Mouse (Mus musculus) kidney, embryonic 16.5 days (tissue): ENCODE data around the gene Ebf4. TPM values are rescaled to one million over a fixed set of nuclear protein-coding genes. Genes with fewer than 3 reads are reported as not detected.

ENCODE experiments used
- ATAC-seq: fragments of 200-750 bp; cut with Nextera tagmentation; 2 replicates; pipeline ENCODE4 v1.8.0; 2017; ENCODE audit warnings: moderate TSS enrichment; ENCODE audit not compliant: low FRiP score, low TSS enrichment
- H3K27ac ChIP-seq: fragments of 300-500 bp; sonication (generic); 2 replicates; pipeline ENCODE4 v1.5.1; 2014; ENCODE audit warnings: low read length
- H3K27me3 ChIP-seq: fragments of 300-500 bp; sonication (generic); 2 replicates; pipeline ENCODE4 v1.6.1; 2014; ENCODE audit warnings: low read length, control low read depth, mixed read lengths; ENCODE audit not compliant: insufficient read depth
- H3K36me3 ChIP-seq: fragments of 300-500 bp; sonication (generic); 2 replicates; pipeline ENCODE4 v1.6.1; 2014; ENCODE audit warnings: low read length, control low read depth, mixed read lengths; ENCODE audit not compliant: insufficient read depth
- H3K4me1 ChIP-seq: fragments of 300-500 bp; sonication (generic); 2 replicates; pipeline ENCODE4 v1.6.1; 2014; ENCODE audit warnings: low read length, control low read depth, mixed read lengths; ENCODE audit not compliant: insufficient read depth
- H3K4me2 ChIP-seq: fragments of 300-500 bp; sonication (generic); replicated peaks from 2 replicates; pipeline ENCODE4 v1.6.1; 2014; ENCODE audit warnings: low read depth, low read length
- H3K4me3 ChIP-seq: fragments of 300-500 bp; sonication (generic); 2 replicates; pipeline ENCODE4 v1.5.1; 2014; ENCODE audit warnings: mild to moderate bottlenecking, low read length
- H3K9ac ChIP-seq: fragments of 300-500 bp; sonication (generic); replicated peaks from 2 replicates; pipeline ENCODE4 v1.6.1; 2014; ENCODE audit warnings: low read length
- H3K9me3 ChIP-seq: fragments of 300-500 bp; sonication (generic); 2 replicates; pipeline ENCODE4 v1.6.1; 2016; ENCODE audit warnings: low read length, control low read depth
- WGBS: fragments of 180-500 bp; shearing (Covaris S2); extraction: QIAGEN DNeasy Blood & Tissue Kit; methylation state at CpG from one replicate; pipeline ENCODE4 v1.1.7; 2014; 5-methylcytosine and 5-hydroxymethylcytosine counted together
- polyA plus RNA-seq: library from polyadenylated mRNA; unstranded; fragments of >200 nt; fragmentation: Nextera tagmentation; extraction: Ambion mirVana; gene quantifications from 2 replicates; pipeline ENCODE4 v1.2.1, GENCODE M21; 2015

The Ebf4 gene
- polyA plus RNA-seq: 2.1 and 2.3 TPM in 2 replicates

DNA sequence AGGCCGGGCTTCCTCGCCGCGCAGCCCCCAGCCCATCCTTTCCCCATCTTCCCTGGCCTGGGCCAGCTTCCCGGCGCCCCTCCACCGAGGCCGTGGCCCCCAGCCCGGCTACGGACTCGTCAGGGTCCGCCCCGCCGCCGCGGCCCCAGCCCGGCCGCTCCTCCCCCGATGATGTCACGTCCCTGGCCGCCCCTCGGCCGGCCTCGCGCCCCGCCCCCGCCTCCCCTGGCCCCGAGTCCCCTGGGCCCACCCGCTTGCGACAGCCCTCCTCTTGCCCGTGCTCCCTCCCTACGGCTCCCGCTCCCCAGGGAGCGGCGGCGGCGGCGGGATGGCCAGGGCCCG, at the start of gene Ebf4:
Ebf4 (plus strand) TSS at position 234 of the 342 bp plus-strand sequence.
- peaks cover 34% of the 10 kb centered on the region for H3K4me1 ChIP-seq

DNA sequence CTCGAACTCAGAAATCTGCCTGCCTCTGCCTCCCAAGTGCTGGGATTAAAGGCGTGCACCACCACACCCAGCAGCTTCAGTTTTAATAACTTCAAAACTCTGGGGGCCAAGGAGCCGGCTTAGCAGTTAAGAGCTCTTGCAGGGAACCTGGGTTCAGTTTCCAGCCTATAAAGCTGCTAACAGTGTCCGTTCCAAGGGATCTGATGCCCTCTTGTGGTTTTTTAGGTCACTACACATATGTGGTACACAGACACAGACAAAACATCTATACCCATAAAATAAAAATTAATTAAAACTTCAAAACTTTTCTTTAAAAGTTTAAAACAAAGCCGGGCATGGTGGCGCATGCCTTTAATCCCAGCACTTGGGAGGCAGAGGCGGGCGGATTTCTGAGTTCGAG, 48.1 kb upstream of the Ebf4 start:
- no peak for ATAC-seq
- WGBS: 50% methylated on average over 9 of the region's 9 CpGs
- H3K9me3 ChIP-seq: no peaks in the 10 kb centered on the region
- H3K9ac ChIP-seq: no peak overlapping the region
- H3K36me3 ChIP-seq: no peaks in the 10 kb centered on the region
- no peak overlapping the region for H3K4me3 ChIP-seq
- H3K27ac ChIP-seq: no peak overlapping the region
- no peaks in the 10 kb centered on the region for H3K27me3 ChIP-seq
- no peak overlapping the region for H3K4me2 ChIP-seq
- H3K4me1 ChIP-seq: no peaks in the 10 kb centered on the region

More for the DNA sequence above, at the start of gene Ebf4:
- no peaks in the 10 kb centered on the region for H3K36me3 ChIP-seq
- H3K4me2 ChIP-seq: peak within 1 kb of the TSS; percentile 74
- H3K4me3 ChIP-seq: peak within 1 kb of the TSS; percentile 72
- peak within 1 kb of the TSS; percentile 73 for H3K9ac ChIP-seq
- WGBS: under 1% methylated on average over 31 of the region's 39 CpGs
- peak within 1 kb of the TSS; percentile 64 for H3K27ac ChIP-seq
- H3K27me3 ChIP-seq: peaks cover 5% of the 10 kb centered on the region; the same call in 1 of the 2 replicates
- no peaks in the 10 kb centered on the region for H3K9me3 ChIP-seq
- peak; percentile 73 for ATAC-seq

DNA sequence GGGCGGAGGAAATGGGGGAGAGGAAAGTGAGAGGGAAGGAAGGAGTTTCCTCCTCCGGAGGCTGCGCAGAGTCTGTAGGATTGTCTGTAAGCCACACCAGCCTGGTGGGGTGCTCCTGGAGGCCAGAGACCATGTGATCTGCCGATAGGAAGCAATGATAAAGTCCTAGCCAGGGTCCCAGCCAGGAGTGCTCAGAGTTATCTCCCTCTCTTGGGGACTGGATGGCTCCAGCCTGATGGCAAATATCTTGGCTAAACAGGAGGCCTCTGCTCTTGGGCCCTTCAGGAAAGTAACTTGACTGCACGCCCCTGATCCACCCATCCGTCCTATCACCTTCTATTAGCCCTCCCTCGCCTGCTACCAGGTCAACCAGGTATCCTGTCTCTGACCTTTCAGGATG, 46.7 kb upstream of the Ebf4 start:
- Histone ChIP-seq H3K9me3 (no peaks in the 10 kb centered on the region), H3K27me3 (no peaks in the 10 kb centered on the region), H3K4me1 (no peaks in the 10 kb centered on the region), H3K4me2 (no peak overlapping the region), H3K27ac (no peak overlapping the region), H3K4me3 (no peak overlapping the region), H3K9ac (no peak overlapping the region), H3K36me3 (no peaks in the 10 kb centered on the region)
- 58% methylated on average over 7 of the region's 7 CpGs for whole genome bisulfite sequencing
- no peak for ATAC-seq

DNA sequence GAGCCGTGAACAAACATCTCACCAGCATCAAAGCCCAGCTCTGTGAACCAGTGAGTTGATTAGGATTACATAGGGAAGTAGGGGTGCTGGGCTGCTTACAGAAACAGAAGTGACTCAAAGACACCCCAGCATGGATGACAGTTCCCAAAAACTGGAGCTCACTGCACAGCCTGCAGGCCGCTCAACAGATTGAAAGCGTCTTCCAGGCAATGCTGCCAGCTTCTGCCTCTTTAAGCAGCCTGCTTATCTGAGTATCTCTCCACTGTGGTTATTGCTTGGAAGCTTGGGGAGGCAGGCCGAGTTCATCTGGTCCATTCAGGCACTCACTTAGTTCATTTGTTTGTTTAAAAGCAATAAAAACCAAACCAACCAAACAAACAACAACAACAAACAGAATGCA, 38.2 kb upstream of the Ebf4 start:
- no peaks in the 10 kb centered on the region for H3K9me3 ChIP-seq
- H3K27me3 ChIP-seq: no peaks in the 10 kb centered on the region
- H3K27ac ChIP-seq: no peak overlapping the region
- H3K9ac ChIP-seq: no peak overlapping the region
- no peak overlapping the region for H3K4me3 ChIP-seq
- no peaks in the 10 kb centered on the region for H3K36me3 ChIP-seq
- ATAC-seq: no peak
- no peak overlapping the region for H3K4me2 ChIP-seq
- no peaks in the 10 kb centered on the region for H3K4me1 ChIP-seq
- 75% methylated on average over 4 of the region's 4 CpGs for WGBS

DNA sequence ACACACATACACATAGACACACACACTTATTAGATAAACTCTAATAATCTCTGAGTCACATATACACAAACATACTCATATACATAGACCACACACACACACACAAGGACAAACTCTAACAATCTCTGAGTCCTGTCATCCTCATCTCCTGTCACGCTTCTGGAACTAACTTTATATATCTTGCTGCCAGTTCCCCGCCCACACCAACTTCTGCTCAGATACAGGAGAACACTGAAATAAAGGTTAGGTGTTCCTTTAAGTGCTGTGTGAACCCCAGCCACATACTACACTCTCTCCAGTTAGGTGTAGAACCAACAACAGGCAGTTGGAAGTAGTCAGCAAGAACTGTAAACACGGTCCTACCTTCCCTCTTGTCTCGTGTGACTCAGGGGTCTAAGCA, 34.1 kb upstream of the Ebf4 start:
- H3K4me3 ChIP-seq: no peak overlapping the region
- no peaks in the 10 kb centered on the region for H3K36me3 ChIP-seq
- H3K9me3 ChIP-seq: no peaks in the 10 kb centered on the region
- WGBS: 69% methylated on average over 4 of the region's 4 CpGs
- no peak overlapping the region for H3K9ac ChIP-seq
- no peaks in the 10 kb centered on the region for H3K4me1 ChIP-seq
- H3K27me3 ChIP-seq: no peaks in the 10 kb centered on the region
- no peak for ATAC-seq
- H3K27ac ChIP-seq: no peak overlapping the region
- H3K4me2 ChIP-seq: no peak overlapping the region

DNA sequence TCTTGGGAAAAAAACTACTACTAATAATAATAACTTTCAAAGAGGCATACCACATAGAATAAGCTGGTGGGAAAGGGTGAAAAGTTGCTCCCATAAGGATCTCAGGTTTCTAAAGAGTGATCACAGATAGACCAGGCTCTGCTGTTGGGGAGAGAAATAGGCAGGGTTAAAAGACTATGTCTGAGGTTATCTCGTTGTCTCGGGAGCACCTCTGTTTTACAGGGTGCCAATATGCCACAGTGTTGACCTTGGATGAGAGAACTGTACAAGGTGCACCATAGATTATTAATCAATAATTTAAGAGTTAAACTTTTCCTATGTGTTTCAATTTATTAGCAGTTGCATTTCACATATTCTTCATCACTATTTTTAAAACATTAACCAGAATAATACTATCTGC, 33.1 kb upstream of the Ebf4 start:
- Histone ChIP-seq H3K9me3 (no peaks in the 10 kb centered on the region), H3K4me2 (no peak overlapping the region), H3K4me1 (no peaks in the 10 kb centered on the region), H3K9ac (no peak overlapping the region), H3K36me3 (no peaks in the 10 kb centered on the region), H3K27ac (no peak overlapping the region), H3K27me3 (no peaks in the 10 kb centered on the region), H3K4me3 (no peak overlapping the region)
- no peak for ATAC-seq
- 80% methylated on average over 2 of the region's 2 CpGs for WGBS

DNA sequence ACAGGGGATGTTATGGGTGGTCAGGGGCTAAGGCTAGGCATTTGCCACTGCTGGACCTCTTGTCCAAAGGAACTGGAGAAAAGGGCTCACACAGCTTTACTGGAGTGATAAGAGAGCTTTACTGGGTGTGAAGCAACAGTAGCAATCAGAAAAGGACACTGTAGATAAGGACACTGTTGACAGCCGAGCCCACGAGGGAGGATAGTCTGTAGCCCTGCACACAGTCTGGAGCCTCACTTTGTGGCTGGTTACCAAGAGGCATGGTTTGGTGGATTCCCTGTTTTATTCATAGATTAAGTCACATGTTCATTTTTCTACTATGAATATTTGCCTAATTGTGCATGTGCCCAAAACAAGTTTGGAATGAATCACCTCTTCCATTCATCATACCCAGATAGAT, 32.6 kb upstream of the Ebf4 start:
- H3K4me1 ChIP-seq: no peaks in the 10 kb centered on the region
- WGBS: 73% methylated on average over 2 of the region's 2 CpGs
- H3K9me3 ChIP-seq: no peaks in the 10 kb centered on the region
- H3K36me3 ChIP-seq: no peaks in the 10 kb centered on the region
- H3K4me2 ChIP-seq: no peak overlapping the region
- no peak for ATAC-seq
- no peak overlapping the region for H3K27ac ChIP-seq
- no peaks in the 10 kb centered on the region for H3K27me3 ChIP-seq
- H3K9ac ChIP-seq: no peak overlapping the region
- H3K4me3 ChIP-seq: no peak overlapping the region

DNA sequence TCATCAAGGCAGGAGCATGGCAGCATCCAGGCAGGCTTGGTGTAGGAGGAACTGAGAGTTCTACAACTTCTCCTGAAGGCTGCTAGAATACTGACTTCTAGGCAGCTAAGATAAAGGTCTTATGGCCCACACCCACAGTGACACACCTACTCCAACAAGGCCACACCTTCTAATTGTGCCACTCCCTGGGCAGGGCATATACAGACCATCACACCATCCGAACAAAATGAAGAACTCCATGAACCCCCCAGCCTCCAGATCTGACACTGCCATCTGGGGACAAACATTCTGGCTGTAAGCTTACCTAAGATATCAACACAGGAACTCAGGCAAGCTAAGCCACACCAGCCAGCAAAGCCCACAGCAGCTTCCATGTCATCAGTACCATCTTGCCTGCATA, 29.4 kb upstream of the Ebf4 start:
- 82% methylated on average over 1 of the region's 1 CpGs for WGBS
- H3K4me3 ChIP-seq: no peak overlapping the region
- no peaks in the 10 kb centered on the region for H3K9me3 ChIP-seq
- no peak overlapping the region for H3K27ac ChIP-seq
- H3K4me2 ChIP-seq: no peak overlapping the region
- no peak overlapping the region for H3K9ac ChIP-seq
- no peaks in the 10 kb centered on the region for H3K36me3 ChIP-seq
- ATAC-seq: no peak
- no peaks in the 10 kb centered on the region for H3K4me1 ChIP-seq
- H3K27me3 ChIP-seq: no peaks in the 10 kb centered on the region

DNA sequence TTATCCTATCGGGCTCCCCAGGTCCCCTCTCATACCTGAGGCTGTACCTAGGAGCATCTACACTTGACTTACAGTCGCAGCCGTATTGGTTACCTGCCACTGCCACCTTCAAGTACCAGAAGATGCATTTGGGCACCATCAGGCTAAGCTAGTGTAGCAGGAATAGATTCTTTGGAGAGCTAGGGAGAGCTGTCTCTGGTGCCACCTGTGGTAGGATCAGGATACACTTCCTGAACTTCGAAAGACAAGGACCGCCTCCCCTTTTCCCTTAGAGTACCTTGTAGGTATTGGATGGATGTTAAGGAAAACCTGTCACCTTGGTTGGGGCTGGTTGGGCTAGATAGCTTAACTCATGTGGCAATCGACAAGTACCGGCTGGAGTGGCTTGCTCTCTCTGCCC, 26.9 kb upstream of the Ebf4 start:
- H3K4me2 ChIP-seq: no peak overlapping the region
- peaks cover 3% of the 10 kb centered on the region; the same call in 1 of the 2 replicates for H3K4me1 ChIP-seq
- ATAC-seq: no peak
- H3K9me3 ChIP-seq: no peaks in the 10 kb centered on the region
- no peaks in the 10 kb centered on the region for H3K27me3 ChIP-seq
- no peak overlapping the region for H3K9ac ChIP-seq
- H3K4me3 ChIP-seq: no peak overlapping the region
- 63% methylated on average over 7 of the region's 7 CpGs for WGBS
- no peaks in the 10 kb centered on the region for H3K36me3 ChIP-seq
- no peak overlapping the region for H3K27ac ChIP-seq

DNA sequence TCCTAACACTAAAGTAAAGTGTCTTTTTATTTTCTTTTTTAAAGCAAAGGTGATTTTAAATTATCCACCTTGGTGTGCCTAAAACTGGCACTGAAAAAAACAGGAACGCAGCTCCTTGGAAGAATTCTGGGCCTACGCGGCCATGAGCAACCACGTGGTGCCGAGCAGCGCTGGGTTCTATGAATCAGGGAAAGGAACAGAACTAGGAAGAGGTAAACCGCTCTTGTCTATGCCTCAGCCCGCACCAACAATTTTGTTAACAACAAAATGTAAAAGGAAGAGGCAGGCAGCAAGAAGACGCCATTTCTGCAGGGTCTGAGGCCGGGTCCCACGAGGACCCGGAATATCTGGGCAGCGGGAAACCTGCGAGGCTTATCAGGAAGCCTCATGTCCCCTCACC, 21.2 kb upstream of the Ebf4 start:
- no peak; the same call in none of the 2 replicates for ATAC-seq
- 1% methylated on average over 14 of the region's 14 CpGs for WGBS

More for the DNA sequence above, 21.2 kb upstream of the Ebf4 start:
- Histone ChIP-seq H3K4me3 (peak overlapping the region; percentile 90), H3K27me3 (no peaks in the 10 kb centered on the region), H3K9me3 (no peaks in the 10 kb centered on the region), H3K36me3 (peaks cover 34% of the 10 kb centered on the region), H3K27ac (peak overlapping the region; percentile 78; the same call in 1 of the 2 replicates), H3K4me1 (peaks cover 28% of the 10 kb centered on the region), H3K4me2 (peak overlapping the region; percentile 59), H3K9ac (peak overlapping the region; percentile 86)
